Mouse (Mus musculus) lung, embryonic 16.5 days (tissue): Measurements from ENCODE around the gene Itprip. TPM values are rescaled to one million over a fixed set of nuclear protein-coding genes. Genes with fewer than 3 reads are reported as not detected.

Experiments used
- ATAC-seq: fragments of 200-750 bp; cut with Nextera tagmentation; 2 replicates; pipeline ENCODE4 v1.8.0; 2017; ENCODE audit warnings: low read depth, mild to moderate bottlenecking, moderate library complexity
- H3K27ac ChIP-seq: fragments of 300-500 bp; sonication (generic); 2 replicates; pipeline ENCODE4 v1.5.1; 2014; ENCODE audit warnings: mild to moderate bottlenecking, control low read depth, low read length
- H3K27me3 ChIP-seq: fragments of 300-500 bp; sonication (generic); 2 replicates; pipeline ENCODE4 v1.6.1; 2014; ENCODE audit warnings: low read depth, low read length, mixed read lengths; ENCODE audit not compliant: control insufficient read depth, insufficient read depth
- H3K36me3 ChIP-seq: fragments of 300-500 bp; sonication (generic); 2 replicates; pipeline ENCODE4 v1.6.1; 2014; ENCODE audit warnings: low read length; ENCODE audit not compliant: control insufficient read depth, insufficient read depth
- H3K4me1 ChIP-seq: fragments of 300-500 bp; sonication (generic); replicated peaks from 2 replicates; pipeline ENCODE4 v1.6.1; 2014; ENCODE audit warnings: low read length, mixed read lengths; ENCODE audit not compliant: control insufficient read depth, insufficient read depth
- H3K4me2 ChIP-seq: fragments of 300-500 bp; sonication (generic); 2 replicates; pipeline ENCODE4 v1.6.1; 2014; ENCODE audit warnings: low read depth, low read length, control low read depth
- H3K4me3 ChIP-seq: fragments of 300-500 bp; sonication (generic); 2 replicates; pipeline ENCODE4 v1.5.1; 2014; ENCODE audit warnings: mild to moderate bottlenecking, low read length, control low read depth
- H3K9ac ChIP-seq: fragments of 300-500 bp; sonication (generic); 2 replicates; pipeline ENCODE4 v1.6.1; 2014; ENCODE audit warnings: low read length, control low read depth
- H3K9me3 ChIP-seq: fragments of 300-500 bp; sonication (generic); 2 replicates; pipeline ENCODE4 v1.6.1; 2016; ENCODE audit warnings: low read length; ENCODE audit not compliant: control insufficient read depth
- WGBS: fragments of 180-500 bp; shearing (Covaris S2); extraction: QIAGEN DNeasy Blood & Tissue Kit; methylation state at CpG from one replicate; pipeline ENCODE4 v1.1.7; 2014; 5-methylcytosine and 5-hydroxymethylcytosine counted together
- polyA plus RNA-seq: library from polyadenylated mRNA; unstranded; fragments of >200 nt; fragmentation: Nextera tagmentation; extraction: Ambion mirVana; gene quantifications from 2 replicates; pipeline ENCODE4 v1.2.1, GENCODE M21; 2015

Itprip gene
- polyA plus RNA-seq, 1 experiment from 2014 or later: 16.2 TPM

DNA sequence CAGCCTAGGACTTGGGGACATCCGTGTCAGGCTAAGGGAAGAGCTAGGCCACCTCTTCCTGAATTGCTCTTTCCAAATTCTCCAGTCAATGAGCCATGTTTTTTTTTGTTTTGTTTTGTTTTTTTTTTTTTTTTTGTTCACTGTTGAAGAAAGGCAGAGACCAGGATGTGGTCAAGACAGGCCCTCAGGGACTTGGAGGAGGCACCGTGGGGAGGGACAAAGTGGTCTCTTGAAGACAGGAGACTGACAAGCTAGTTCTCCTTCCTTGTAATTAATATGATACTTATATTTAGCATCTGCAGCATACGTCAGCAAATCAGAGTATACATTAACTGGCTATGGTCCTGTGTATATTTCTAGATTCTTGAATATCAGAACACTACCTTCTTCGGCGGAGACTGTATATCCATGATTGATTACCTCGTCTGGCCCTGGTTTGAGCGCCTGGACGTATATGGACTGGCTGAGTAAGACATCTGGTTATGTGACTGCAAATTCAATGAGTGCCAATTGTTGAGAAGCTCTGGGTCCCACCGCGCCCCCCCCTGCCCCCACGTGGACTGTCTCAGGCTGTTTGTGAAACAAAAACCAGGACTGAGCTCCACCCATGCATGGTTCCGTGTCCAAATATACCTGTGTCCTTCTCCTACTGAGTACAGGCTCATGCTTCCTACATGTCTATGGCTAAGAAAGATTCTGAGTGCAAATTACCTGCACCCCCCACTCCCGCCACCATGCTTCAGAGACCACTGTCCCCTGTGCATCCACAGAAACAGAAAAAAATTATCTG is 34.6 kb downstream of the Itprip start:
- Histone ChIP-seq H3K27ac (no peak overlapping the region), H3K9me3 (no peaks in the 10 kb centered on the region), H3K9ac (no peak overlapping the region), H3K36me3 (no peaks in the 10 kb centered on the region), H3K4me2 (no peak overlapping the region), H3K4me1 (peaks cover 13% of the 10 kb centered on the region), H3K27me3 (no peaks in the 10 kb centered on the region), H3K4me3 (no peak overlapping the region)
- WGBS: 77% methylated on average over 13 of the region's 13 CpGs
- no peak for ATAC-seq

DNA sequence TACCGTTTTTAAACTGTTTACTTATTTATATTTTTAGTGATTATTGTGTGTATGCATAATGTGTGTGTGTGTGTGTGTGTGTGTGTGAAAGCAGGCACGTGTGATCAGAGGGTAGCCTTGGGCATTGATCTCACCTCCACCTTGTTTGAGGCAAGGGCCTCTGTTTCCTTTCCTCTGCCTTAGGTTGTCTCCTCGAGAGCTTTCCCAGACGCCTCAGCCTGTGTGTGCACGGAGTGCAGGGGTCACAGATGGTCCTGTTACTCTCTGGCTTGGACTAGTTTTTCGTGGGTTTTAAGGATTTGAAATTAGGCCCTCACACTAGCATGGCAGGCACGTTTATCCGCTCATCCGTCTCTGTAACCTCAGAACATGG is 36.2 kb downstream of the Itprip start:
- Histone ChIP-seq H3K27me3 (no peaks in the 10 kb centered on the region), H3K9ac (no peak overlapping the region), H3K4me3 (no peak overlapping the region), H3K4me2 (no peak overlapping the region), H3K36me3 (no peaks in the 10 kb centered on the region), H3K4me1 (peaks cover 13% of the 10 kb centered on the region), H3K27ac (no peak overlapping the region), H3K9me3 (no peaks in the 10 kb centered on the region)
- ATAC-seq: no peak
- WGBS: 47% methylated on average over 9 of the region's 9 CpGs

DNA sequence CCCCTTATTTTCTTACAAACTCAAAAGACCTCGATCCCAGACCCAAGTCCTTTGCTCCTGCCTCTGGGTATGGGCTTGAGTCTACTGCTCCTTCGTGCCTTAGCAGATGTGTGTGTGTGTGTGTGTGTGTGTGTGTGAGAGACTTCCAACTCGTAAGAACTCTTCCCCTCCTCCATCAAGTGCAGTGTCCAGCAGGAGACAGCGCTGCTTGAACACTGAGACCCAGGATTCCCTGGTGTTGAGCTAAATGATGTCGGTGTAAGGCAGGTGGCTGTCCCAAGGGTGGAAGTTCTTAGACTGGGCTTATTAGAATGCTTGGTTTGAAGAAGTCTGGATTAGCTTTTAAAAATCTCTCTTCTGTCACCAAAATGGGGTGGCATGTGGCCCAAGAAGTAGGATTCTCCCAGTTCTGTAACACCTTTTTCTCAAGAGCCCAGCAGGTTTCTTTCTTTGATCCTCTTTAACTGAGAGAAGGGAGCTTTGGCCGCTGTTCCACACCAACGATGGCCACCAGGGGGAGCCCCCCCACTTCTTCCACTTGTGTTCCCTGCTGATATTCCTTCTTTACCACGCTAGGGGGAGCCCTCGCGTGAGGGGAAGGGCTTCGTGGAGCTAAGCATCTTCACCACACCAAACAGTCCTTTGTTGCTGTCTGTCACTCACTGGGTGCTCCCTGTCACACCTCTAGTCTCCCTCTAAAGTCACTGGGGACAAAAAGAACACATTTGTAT is 36.8 kb downstream of the Itprip start:
- peak; percentile 41 for ATAC-seq

DNA sequence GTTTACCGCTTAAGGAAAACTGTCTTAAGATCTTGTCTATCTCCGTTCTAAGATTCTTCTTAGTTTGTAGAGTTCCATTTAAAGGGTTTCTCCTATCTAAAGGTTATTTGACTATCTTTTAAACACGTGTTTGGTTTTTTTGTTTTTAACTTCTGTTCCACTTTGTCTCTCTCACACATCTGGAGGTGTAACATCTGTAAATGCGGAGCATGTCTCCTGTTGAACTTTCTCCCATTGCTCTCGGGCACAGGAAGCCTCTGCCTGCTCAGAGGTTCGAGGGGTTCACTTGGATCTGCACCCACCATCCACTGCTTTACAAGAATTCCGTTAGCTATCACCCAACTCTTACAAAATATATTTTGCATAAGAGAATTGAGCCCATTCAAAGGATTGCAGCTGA is 37.6 kb downstream of the Itprip start:
- Histone ChIP-seq H3K4me3 (no peak overlapping the region), H3K9ac (no peak overlapping the region), H3K4me1 (peaks cover 9% of the 10 kb centered on the region), H3K36me3 (no peaks in the 10 kb centered on the region), H3K9me3 (no peaks in the 10 kb centered on the region), H3K27ac (no peak overlapping the region), H3K4me2 (no peak overlapping the region), H3K27me3 (no peaks in the 10 kb centered on the region)
- 67% methylated on average over 7 of the region's 7 CpGs for WGBS
- no peak for ATAC-seq

More for the DNA sequence above, 36.8 kb downstream of the Itprip start:
- Histone ChIP-seq H3K36me3 (no peaks in the 10 kb centered on the region), H3K27me3 (no peaks in the 10 kb centered on the region), H3K9me3 (no peaks in the 10 kb centered on the region), H3K4me2 (no peak overlapping the region), H3K27ac (no peak overlapping the region), H3K9ac (no peak overlapping the region), H3K4me3 (no peak overlapping the region), H3K4me1 (peaks cover 13% of the 10 kb centered on the region)
- WGBS: 16% methylated on average over 11 of the region's 11 CpGs

DNA sequence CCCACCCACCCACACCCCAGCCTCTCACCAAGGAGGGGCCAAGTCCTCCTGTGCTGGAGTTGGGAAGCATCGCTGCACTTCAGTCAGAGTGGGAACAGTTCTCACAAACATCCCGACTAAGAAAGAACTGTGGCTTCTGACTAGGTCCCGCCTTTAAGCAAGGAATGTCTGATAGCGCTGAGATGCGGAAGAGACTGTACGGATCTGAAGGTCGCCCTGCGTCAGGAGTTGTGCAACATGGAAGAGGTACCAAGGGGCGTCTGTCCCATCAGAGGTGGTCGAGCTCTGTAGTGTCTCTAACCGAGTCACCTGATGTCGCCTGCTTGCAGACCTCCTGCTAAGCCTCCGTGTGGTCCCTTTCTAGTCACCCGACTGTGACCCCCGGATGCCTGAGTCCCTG is 42.8 kb downstream of the Itprip start:
- Histone ChIP-seq H3K27ac (no peak overlapping the region), H3K4me3 (no peak overlapping the region), H3K9me3 (no peaks in the 10 kb centered on the region), H3K4me2 (no peak overlapping the region), H3K9ac (no peak overlapping the region), H3K27me3 (no peaks in the 10 kb centered on the region; the same call in 1 of the 2 replicates), H3K4me1 (no peaks in the 10 kb centered on the region), H3K36me3 (no peaks in the 10 kb centered on the region)
- WGBS: 49% methylated on average over 15 of the region's 15 CpGs
- ATAC-seq: no peak

GRCm38 (mm10) chr19:47871515-47871914 is 47.6 kb downstream of the Itprip start:
- ATAC-seq: no peak
- no peak overlapping the region for H3K9ac ChIP-seq
- H3K4me3 ChIP-seq: no peak overlapping the region
- no peaks in the 10 kb centered on the region for H3K36me3 ChIP-seq
- no peaks in the 10 kb centered on the region; the same call in 1 of the 2 replicates for H3K27me3 ChIP-seq
- no peaks in the 10 kb centered on the region for H3K4me1 ChIP-seq
- no peaks in the 10 kb centered on the region for H3K9me3 ChIP-seq
- H3K27ac ChIP-seq: no peak overlapping the region
- WGBS: 32% methylated on average over 10 of the region's 10 CpGs
- no peak overlapping the region for H3K4me2 ChIP-seq

DNA sequence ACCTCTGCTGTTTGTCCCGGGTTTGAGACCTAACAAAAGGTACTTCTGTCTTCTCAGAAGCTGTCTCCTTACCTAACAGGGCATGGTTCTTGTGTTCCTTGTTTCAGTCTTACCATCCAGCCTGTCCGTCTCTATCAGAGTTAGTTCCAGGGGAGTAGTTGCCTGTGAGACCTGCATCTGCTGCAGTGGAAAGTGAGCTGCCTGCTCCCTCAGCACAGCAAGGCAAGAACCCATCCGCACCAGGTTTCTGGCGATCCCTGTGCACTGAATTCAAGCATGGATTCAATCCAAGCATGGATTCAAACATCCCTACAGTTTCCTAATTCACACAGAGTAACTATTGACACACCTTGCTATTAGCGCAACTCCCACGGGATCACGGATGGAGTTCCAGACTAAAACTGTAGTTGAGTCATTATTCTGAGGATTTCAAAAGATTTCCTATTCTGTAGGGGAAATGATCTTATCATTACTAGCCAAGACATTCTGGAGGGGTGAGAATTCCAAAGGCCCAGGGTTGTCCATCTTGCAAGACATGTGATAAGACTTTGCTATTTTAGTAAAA is 48.9 kb downstream of the Itprip start:
- H3K27me3 ChIP-seq: no peaks in the 10 kb centered on the region; the same call in 1 of the 2 replicates
- ATAC-seq: no peak
- no peak overlapping the region for H3K27ac ChIP-seq
- H3K9ac ChIP-seq: no peak overlapping the region
- H3K4me2 ChIP-seq: no peak overlapping the region
- H3K9me3 ChIP-seq: no peaks in the 10 kb centered on the region
- 0 out of 2 replicates have a peak, but pooled peaks cover 2% of the 10 kb centered on the region for H3K4me1 ChIP-seq
- no peaks in the 10 kb centered on the region for H3K36me3 ChIP-seq
- WGBS: 67% methylated on average over 7 of the region's 7 CpGs
- H3K4me3 ChIP-seq: no peak overlapping the region

DNA sequence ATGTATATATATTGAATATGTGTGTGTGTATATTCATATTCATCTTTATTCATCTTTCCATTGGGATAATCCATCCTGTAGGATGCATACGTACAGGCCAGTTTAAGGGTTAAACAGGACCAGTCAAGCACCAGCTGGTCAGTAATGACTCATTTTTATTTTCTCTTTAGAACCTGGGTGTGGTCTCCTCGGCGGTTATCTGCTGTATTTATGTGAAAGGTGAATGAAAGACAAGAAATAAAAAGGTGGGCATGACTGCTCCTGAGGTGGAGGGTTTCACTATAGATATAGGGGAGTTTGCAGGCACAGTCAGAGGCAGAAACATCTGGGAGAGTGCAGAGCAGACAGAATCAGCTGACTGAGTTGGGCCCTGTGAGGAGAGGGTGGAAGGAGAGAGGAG is 49.6 kb downstream of the Itprip start:
- Histone ChIP-seq H3K27ac (no peak overlapping the region), H3K4me3 (no peak overlapping the region), H3K9me3 (no peaks in the 10 kb centered on the region), H3K36me3 (no peaks in the 10 kb centered on the region), H3K9ac (no peak overlapping the region), H3K4me2 (no peak overlapping the region), H3K27me3 (no peaks in the 10 kb centered on the region; the same call in 1 of the 2 replicates), H3K4me1 (peaks cover 7% of the 10 kb centered on the region; the same call in 1 of the 2 replicates)
- no peak for ATAC-seq
- WGBS: 36% methylated on average over 3 of the region's 3 CpGs

DNA sequence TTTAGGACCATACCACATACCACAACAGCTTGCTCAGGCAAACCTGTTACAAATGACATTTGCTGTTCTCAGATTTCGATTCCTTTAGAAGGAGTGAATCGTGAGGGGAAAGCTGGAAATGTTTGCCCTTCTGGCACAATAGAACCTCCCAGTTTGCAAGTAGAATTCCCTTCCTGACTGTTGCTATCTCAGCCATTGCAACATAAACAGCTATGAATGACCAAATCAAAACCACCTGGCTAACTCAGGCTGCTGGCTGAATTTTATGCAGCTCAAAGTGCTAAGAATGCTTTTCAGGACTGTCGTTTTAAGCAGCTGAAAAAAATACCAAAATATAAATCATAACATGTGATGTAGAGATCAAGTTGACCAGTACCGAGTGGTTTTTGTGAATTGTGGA is 50.1 kb downstream of the Itprip start:
- H3K4me2 ChIP-seq: no peak overlapping the region
- H3K27ac ChIP-seq: no peak overlapping the region
- no peaks in the 10 kb centered on the region for H3K27me3 ChIP-seq
- H3K4me3 ChIP-seq: no peak overlapping the region
- H3K9ac ChIP-seq: no peak overlapping the region
- H3K36me3 ChIP-seq: no peaks in the 10 kb centered on the region; the same call in 1 of the 2 replicates
- no peaks in the 10 kb centered on the region for H3K9me3 ChIP-seq
- WGBS: 50% methylated on average over 4 of the region's 4 CpGs
- no peak for ATAC-seq
- H3K4me1 ChIP-seq: peaks cover 7% of the 10 kb centered on the region; the same call in 1 of the 2 replicates
